Mouse (Mus musculus) sigmoid colon, adult 10 weeks (tissue): ENCODE data around the gene Lrfn3. TPM values are rescaled to one million over a fixed set of nuclear protein-coding genes. Genes with fewer than 3 reads are reported as not detected.

ENCODE experiments used
- polyA plus RNA-seq: library from polyadenylated mRNA; stranded (reverse); fragments of 350-450 nt; fragmentation: Illumina TruSeq; extraction: RNeasy Lipid Tissue Mini Kit (QIAGEN cat#74804); gene quantifications from one replicate; pipeline ENCODE4 v1.2.3, GENCODE M21; 2014; ENCODE audit warnings: low read depth, low replicate concordance

The Lrfn3 gene
- polyA plus RNA-seq, result 0.57 TPM

GRCm38 (mm10) chr7:30362652-30363343 is at the start of gene Lrfn3:
Gene Lrfn3, minus strand, starts transcription at chr7:30362772.

GRCm38 (mm10) chr7:30323795-30324194 is 38.8 kb downstream of the Lrfn3 start, which contains the start of gene Sdhaf1:
Gene Sdhaf1, minus strand, starts transcription at chr7:30323895.

GRCm38 (mm10) chr7:30321539-30322284 is 40.9 kb downstream of the Lrfn3 start, which contains the start of gene E130208F15Rik:
Gene E130208F15Rik, plus strand, starts transcription at chr7:30321740.

GRCm38 (mm10) chr7:30314721-30315155 is 47.8 kb downstream of the Lrfn3 start, which contains the start of gene Syne4:
Gene Syne4, plus strand, starts transcription at chr7:30314807.

GRCm38 (mm10) chr7:30308076-30309005 is 54.2 kb downstream of the Lrfn3 start, which contains the start of gene Alkbh6:
Gene Alkbh6, plus strand, starts transcription at chr7:30308717.

Other genes with a start within 250 kb of the Lrfn3 start
- gene Zfp382, start 240.8 kb downstream of the Lrfn3 start, polyA plus RNA-seq, result 2.6 TPM
- gene Zfp146, start 193.0 kb downstream of the Lrfn3 start, polyA plus RNA-seq, result 41.6 TPM
- 2.4 TPM for gene Cox7a1, start 178.6 kb downstream of the Lrfn3 start, polyA plus RNA-seq
- gene Capns1, start 164.0 kb downstream of the Lrfn3 start, polyA plus RNA-seq, result 84.3 TPM
- gene Polr2i, start 130.8 kb downstream of the Lrfn3 start, polyA plus RNA-seq, result 1.5 TPM
- 5.3 TPM for gene Tbcb, start 130.5 kb downstream of the Lrfn3 start, polyA plus RNA-seq
- gene Ovol3, start 127.0 kb downstream of the Lrfn3 start, polyA plus RNA-seq, result not detected
- not detected for gene Thap8, start 82.7 kb downstream of the Lrfn3 start, polyA plus RNA-seq
- 0.69 TPM for gene Wdr62, start 82.4 kb downstream of the Lrfn3 start, polyA plus RNA-seq
- gene Clip3, start 71.0 kb downstream of the Lrfn3 start, polyA plus RNA-seq, result 7.0 TPM
- 5.6 TPM for gene Alkbh6, start 54.1 kb downstream of the Lrfn3 start, polyA plus RNA-seq
- gene Syne4, start 48.0 kb downstream of the Lrfn3 start, polyA plus RNA-seq, result 1.7 TPM
- gene E130208F15Rik, start 41.0 kb downstream of the Lrfn3 start, polyA plus RNA-seq, result 1.8 TPM
- gene Sdhaf1, start 38.9 kb downstream of the Lrfn3 start, polyA plus RNA-seq, result 2.2 TPM
- 2.4 TPM for gene Tyrobp, start 51.0 kb upstream of the Lrfn3 start, polyA plus RNA-seq
- not detected for gene Hcst, start 57.1 kb upstream of the Lrfn3 start, polyA plus RNA-seq
- gene Nfkbid, start 59.0 kb upstream of the Lrfn3 start, polyA plus RNA-seq, result 1.4 TPM
- gene Aplp1, start 82.8 kb upstream of the Lrfn3 start, polyA plus RNA-seq, result 3.2 TPM
- gene Kirrel2, start 94.9 kb upstream of the Lrfn3 start, polyA plus RNA-seq, result not detected
- gene Nphs1, start 95.5 kb upstream of the Lrfn3 start, polyA plus RNA-seq, result not detected
- not detected for gene Prodh2, start 130.8 kb upstream of the Lrfn3 start, polyA plus RNA-seq
- 0.54 TPM for gene Arhgap33, start 172.3 kb upstream of the Lrfn3 start, polyA plus RNA-seq
- 35.6 TPM for gene Hspb6, start 189.4 kb upstream of the Lrfn3 start, polyA plus RNA-seq
- gene Proser3, start 189.5 kb upstream of the Lrfn3 start, polyA plus RNA-seq, result 2.2 TPM
- gene Lin37, start 197.1 kb upstream of the Lrfn3 start, polyA plus RNA-seq, result 3.1 TPM
- 9.0 TPM for gene U2af1l4, start 200.5 kb upstream of the Lrfn3 start, polyA plus RNA-seq
- gene Gm49396, start 200.6 kb upstream of the Lrfn3 start, polyA plus RNA-seq, result 6.2 TPM
- 28.7 TPM for gene Psenen, start 200.9 kb upstream of the Lrfn3 start, polyA plus RNA-seq
- not detected for gene Igflr1, start 202.7 kb upstream of the Lrfn3 start, polyA plus RNA-seq
- gene Kmt2b, start 226.0 kb upstream of the Lrfn3 start, polyA plus RNA-seq, result 9.5 TPM
- not detected for gene Zbtb32, start 236.1 kb upstream of the Lrfn3 start, polyA plus RNA-seq